Mouse (Mus musculus): ENCODE measurements at regions not wholly inside any gene's neighbourhood (a gene's known extent, or its start where the extent isn't known, plus 50 kb on each side); places are given as distances from the start of the nearest gene placed in this dataset.

GRCm38 (mm10) chr12:29239482-29239881 lies 288.7 kb upstream of the Myt1l start:
- Histone ChIP-seq H3K36me3 (ENCODE audit: control insufficient read depth, insufficient read depth) (no peaks in the 10 kb centered on the region), H3K4me3 (no peak overlapping the region), H3K4me2 (ENCODE audit: low read depth) (no peak overlapping the region), H3K79me2 (ENCODE audit: control insufficient read depth, insufficient read depth) (no peaks in the 10 kb centered on the region), H3ac (ENCODE audit: control insufficient read depth, insufficient read length) (no peak overlapping the region), H3K27me3 (ENCODE audit: control insufficient read depth, insufficient read depth, insufficient read length) (no peaks in the 10 kb centered on the region)
- TF ChIP-seq CEBPB (IDR thresholded peaks at IDR 0.05; ENCODE audit: insufficient read depth, poor library complexity, severe bottlenecking) (no peak), MYOG (IDR thresholded peaks at IDR 0.05; ENCODE audit: control insufficient read depth in 1 of 3, insufficient read depth in 1 of 3, insufficient read length in 2 of 3, low read depth in 2 of 3) (no peak), POLR2AphosphoS2 (IDR thresholded peaks at IDR 0.05; ENCODE audit: insufficient read length, low read depth) (no peak), TCF3 (IDR thresholded peaks at IDR 0.05; ENCODE audit: insufficient read length, low read depth) (no peak), MAX (IDR thresholded peaks at IDR 0.05; ENCODE audit: low read depth) (no peak), SRF (IDR thresholded peaks at IDR 0.05; ENCODE audit: control insufficient read depth, insufficient read length, low read depth) (no peak), POLR2A (IDR thresholded peaks at IDR 0.05; ENCODE audit: insufficient read length, low read depth) (no peak), USF1 (IDR thresholded peaks at IDR 0.05; ENCODE audit: low read depth) (no peak), MYOD1 (IDR thresholded peaks at IDR 0.05; ENCODE audit: control insufficient read depth in 1 of 3, insufficient read length in 2 of 3, low read depth in 2 of 3) (no peak), REST (IDR thresholded peaks at IDR 0.05; ENCODE audit: insufficient read depth, insufficient read length) (no peak), TCF12 (IDR thresholded peaks at IDR 0.05; ENCODE audit: insufficient read depth, poor library complexity, severe bottlenecking) (no peak), E2F4 (IDR thresholded peaks at IDR 0.05; ENCODE audit: insufficient read depth) (no peak)

- no peak for TF ChIP-seq MAX (IDR thresholded peaks at IDR 0.05; ENCODE audit: low read depth)
- TF ChIP-seq SRF (IDR thresholded peaks at IDR 0.05; ENCODE audit: control insufficient read depth, insufficient read length, low read depth), result no peak
- no peak for TF ChIP-seq TCF12 (IDR thresholded peaks at IDR 0.05; ENCODE audit: insufficient read depth, poor library complexity, severe bottlenecking)
- no peak for TF ChIP-seq E2F4 (IDR thresholded peaks at IDR 0.05; ENCODE audit: insufficient read depth)
- no peak for TF ChIP-seq MYOD1 (IDR thresholded peaks at IDR 0.05; ENCODE audit: control insufficient read depth in 1 of 3, insufficient read length in 2 of 3, low read depth in 2 of 3)
- Histone ChIP-seq H3K36me3 (ENCODE audit: control insufficient read depth, insufficient read depth) (no peaks in the 10 kb centered on the region), H3ac (ENCODE audit: control insufficient read depth, insufficient read length) (no peak overlapping the region), H3K4me3 (no peak overlapping the region), H3K27me3 (ENCODE audit: control insufficient read depth, insufficient read depth, insufficient read length) (no peaks in the 10 kb centered on the region), H3K4me2 (ENCODE audit: low read depth) (no peak overlapping the region), H3K79me2 (ENCODE audit: control insufficient read depth, insufficient read depth) (no peaks in the 10 kb centered on the region)
Measured at GRCm38 (mm10) chr12:29239975-29240374, 288.2 kb upstream of the Myt1l start.

GRCm38 (mm10) chr12:29243087-29243486 lies 285.1 kb upstream of the Myt1l start:
- Histone ChIP-seq H3K79me2 (ENCODE audit: control insufficient read depth, insufficient read depth) (no peaks in the 10 kb centered on the region), H3K27me3 (ENCODE audit: control insufficient read depth, insufficient read depth, insufficient read length) (no peaks in the 10 kb centered on the region), H3K4me3 (no peak overlapping the region), H3K4me2 (ENCODE audit: low read depth) (no peak overlapping the region), H3K36me3 (ENCODE audit: control insufficient read depth, insufficient read depth) (no peaks in the 10 kb centered on the region), H3ac (ENCODE audit: control insufficient read depth, insufficient read length) (no peak overlapping the region)
- TF ChIP-seq USF1 (IDR thresholded peaks at IDR 0.05; ENCODE audit: low read depth) (no peak), POLR2A (IDR thresholded peaks at IDR 0.05; ENCODE audit: insufficient read length, low read depth) (no peak), MYOD1 (IDR thresholded peaks at IDR 0.05; ENCODE audit: control insufficient read depth in 1 of 3, insufficient read length in 2 of 3, low read depth in 2 of 3) (no peak), TCF12 (IDR thresholded peaks at IDR 0.05; ENCODE audit: insufficient read depth, poor library complexity, severe bottlenecking) (no peak), E2F4 (IDR thresholded peaks at IDR 0.05; ENCODE audit: insufficient read depth) (no peak), CEBPB (IDR thresholded peaks at IDR 0.05; ENCODE audit: insufficient read depth, poor library complexity, severe bottlenecking) (no peak), MAX (IDR thresholded peaks at IDR 0.05; ENCODE audit: low read depth) (no peak), POLR2AphosphoS2 (IDR thresholded peaks at IDR 0.05; ENCODE audit: insufficient read length, low read depth) (no peak), MYOG (IDR thresholded peaks at IDR 0.05; ENCODE audit: control insufficient read depth in 1 of 3, insufficient read depth in 1 of 3, insufficient read length in 2 of 3, low read depth in 2 of 3) (no peak), REST (IDR thresholded peaks at IDR 0.05; ENCODE audit: insufficient read depth, insufficient read length) (no peak), SRF (IDR thresholded peaks at IDR 0.05; ENCODE audit: control insufficient read depth, insufficient read length, low read depth) (no peak), TCF3 (IDR thresholded peaks at IDR 0.05; ENCODE audit: insufficient read length, low read depth) (no peak)

- TF ChIP-seq POLR2AphosphoS2 (IDR thresholded peaks at IDR 0.05; ENCODE audit: insufficient read length, low read depth) (no peak), SRF (IDR thresholded peaks at IDR 0.05; ENCODE audit: control insufficient read depth, insufficient read length, low read depth) (no peak), MAX (IDR thresholded peaks at IDR 0.05; ENCODE audit: low read depth) (no peak), CEBPB (IDR thresholded peaks at IDR 0.05; ENCODE audit: insufficient read depth, poor library complexity, severe bottlenecking) (no peak), E2F4 (IDR thresholded peaks at IDR 0.05; ENCODE audit: insufficient read depth) (no peak), TCF3 (IDR thresholded peaks at IDR 0.05; ENCODE audit: insufficient read length, low read depth) (no peak), MYOG (IDR thresholded peaks at IDR 0.05; ENCODE audit: control insufficient read depth in 1 of 3, insufficient read depth in 1 of 3, insufficient read length in 2 of 3, low read depth in 2 of 3) (no peak), MYOD1 (IDR thresholded peaks at IDR 0.05; ENCODE audit: control insufficient read depth in 1 of 3, insufficient read length in 2 of 3, low read depth in 2 of 3) (no peak), REST (IDR thresholded peaks at IDR 0.05; ENCODE audit: insufficient read depth, insufficient read length) (no peak), USF1 (IDR thresholded peaks at IDR 0.05; ENCODE audit: low read depth) (no peak), TCF12 (IDR thresholded peaks at IDR 0.05; ENCODE audit: insufficient read depth, poor library complexity, severe bottlenecking) (no peak), POLR2A (IDR thresholded peaks at IDR 0.05; ENCODE audit: insufficient read length, low read depth) (no peak)
- Histone ChIP-seq H3K4me3 (no peak overlapping the region), H3K36me3 (ENCODE audit: control insufficient read depth, insufficient read depth) (no peaks in the 10 kb centered on the region), H3ac (ENCODE audit: control insufficient read depth, insufficient read length) (no peak overlapping the region), H3K4me2 (ENCODE audit: low read depth) (no peak overlapping the region), H3K79me2 (ENCODE audit: control insufficient read depth, insufficient read depth) (no peaks in the 10 kb centered on the region), H3K27me3 (ENCODE audit: control insufficient read depth, insufficient read depth, insufficient read length) (no peaks in the 10 kb centered on the region)
Measured at GRCm38 (mm10) chr12:29246041-29246440, 282.1 kb upstream of the Myt1l start.

GRCm38 (mm10) chr12:29247356-29247755 lies 280.8 kb upstream of the Myt1l start:
- H3K27me3 ChIP-seq (ENCODE audit: control insufficient read depth, insufficient read depth, insufficient read length), result no peaks in the 10 kb centered on the region
- no peak overlapping the region for H3K4me3 ChIP-seq
- no peak for TF ChIP-seq CEBPB (IDR thresholded peaks at IDR 0.05; ENCODE audit: insufficient read depth, poor library complexity, severe bottlenecking)
- TF ChIP-seq MAX (IDR thresholded peaks at IDR 0.05; ENCODE audit: low read depth), result no peak
- TF ChIP-seq MYOD1 (IDR thresholded peaks at IDR 0.05; ENCODE audit: control insufficient read depth in 1 of 3, insufficient read length in 2 of 3, low read depth in 2 of 3), result no peak
- TF ChIP-seq POLR2AphosphoS2 (IDR thresholded peaks at IDR 0.05; ENCODE audit: insufficient read length, low read depth), result no peak
- TF ChIP-seq TCF12 (IDR thresholded peaks at IDR 0.05; ENCODE audit: insufficient read depth, poor library complexity, severe bottlenecking), result no peak
- no peak for TF ChIP-seq POLR2A (IDR thresholded peaks at IDR 0.05; ENCODE audit: insufficient read length, low read depth)
- no peak for TF ChIP-seq USF1 (IDR thresholded peaks at IDR 0.05; ENCODE audit: low read depth)
- TF ChIP-seq TCF3 (IDR thresholded peaks at IDR 0.05; ENCODE audit: insufficient read length, low read depth), result no peak
- no peak for TF ChIP-seq MYOG (IDR thresholded peaks at IDR 0.05; ENCODE audit: control insufficient read depth in 1 of 3, insufficient read depth in 1 of 3, insufficient read length in 2 of 3, low read depth in 2 of 3)
- no peaks in the 10 kb centered on the region for H3K79me2 ChIP-seq (ENCODE audit: control insufficient read depth, insufficient read depth)
- no peak overlapping the region for H3ac ChIP-seq (ENCODE audit: control insufficient read depth, insufficient read length)
- no peaks in the 10 kb centered on the region for H3K36me3 ChIP-seq (ENCODE audit: control insufficient read depth, insufficient read depth)
- no peak overlapping the region for H3K4me2 ChIP-seq (ENCODE audit: low read depth)
